Mouse (Mus musculus) heart, embryonic 11.5 days (tissue): Measurements from ENCODE around the gene Mlh1. TPM values are rescaled to one million over a fixed set of nuclear protein-coding genes. Genes with fewer than 3 reads are reported as not detected.

Experiments
- ATAC-seq: fragments of 200-750 bp; cut with Nextera tagmentation; replicated peaks from 2 replicates; pipeline ENCODE4 v1.8.0; 2017; ENCODE audit warnings: moderate library complexity; ENCODE audit not compliant: insufficient number of reproducible peaks, low FRiP score, low TSS enrichment
- H3K27ac ChIP-seq: fragments of 300-500 bp; sonication (generic); 2 replicates; pipeline ENCODE4 v1.5.1; 2014; ENCODE audit warnings: mild to moderate bottlenecking, low read depth, low read length
- H3K27me3 ChIP-seq: fragments of 300-500 bp; sonication (generic); 2 replicates; pipeline ENCODE4 v1.6.1; 2014; ENCODE audit warnings: mild to moderate bottlenecking, low read length, mixed read lengths; ENCODE audit not compliant: control insufficient read depth, insufficient read depth
- H3K36me3 ChIP-seq: fragments of 300-500 bp; sonication (generic); 2 replicates; pipeline ENCODE4 v1.6.1; 2014; ENCODE audit warnings: mild to moderate bottlenecking, low read length, moderate library complexity, mixed read lengths; ENCODE audit not compliant: control insufficient read depth, insufficient read depth
- H3K4me1 ChIP-seq: fragments of 300-500 bp; sonication (generic); 2 replicates; pipeline ENCODE4 v1.6.1; 2014; ENCODE audit warnings: low read length; ENCODE audit not compliant: control insufficient read depth, insufficient read depth
- H3K4me2 ChIP-seq: fragments of 300-500 bp; sonication (generic); 2 replicates; pipeline ENCODE4 v1.6.1; 2014; ENCODE audit warnings: mild to moderate bottlenecking, moderate library complexity
- H3K4me3 ChIP-seq: fragments of 300-500 bp; sonication (generic); 2 replicates; pipeline ENCODE4 v1.5.1; 2014; ENCODE audit warnings: low read depth, low read length
- H3K9ac ChIP-seq: fragments of 300-500 bp; sonication (generic); 2 replicates; pipeline ENCODE4 v1.6.1; 2014; ENCODE audit warnings: mild to moderate bottlenecking, low read depth, low read length, moderate library complexity
- H3K9me3 ChIP-seq: fragments of 300-500 bp; sonication (generic); replicated peaks from 2 replicates; pipeline ENCODE4 v1.6.1; 2016; ENCODE audit warnings: low read length; ENCODE audit not compliant: control insufficient read depth
- WGBS: fragments of 180-500 bp; shearing (Covaris S2); extraction: QIAGEN DNeasy Blood & Tissue Kit; methylation state at CpG from one replicate; pipeline ENCODE4 v1.1.7; 2014; ENCODE audit not compliant: insufficient replicate concordance; 5-methylcytosine and 5-hydroxymethylcytosine counted together
- polyA plus RNA-seq: library from polyadenylated mRNA; unstranded; fragments of >200 nt; fragmentation: Nextera tagmentation; extraction: Ambion mirVana; gene quantifications from 2 replicates; pipeline ENCODE4 v1.2.1, GENCODE M21; 2014

Mlh1 gene
- polyA plus RNA-seq, 1 experiment from 2014 or later: 33.9 TPM

DNA sequence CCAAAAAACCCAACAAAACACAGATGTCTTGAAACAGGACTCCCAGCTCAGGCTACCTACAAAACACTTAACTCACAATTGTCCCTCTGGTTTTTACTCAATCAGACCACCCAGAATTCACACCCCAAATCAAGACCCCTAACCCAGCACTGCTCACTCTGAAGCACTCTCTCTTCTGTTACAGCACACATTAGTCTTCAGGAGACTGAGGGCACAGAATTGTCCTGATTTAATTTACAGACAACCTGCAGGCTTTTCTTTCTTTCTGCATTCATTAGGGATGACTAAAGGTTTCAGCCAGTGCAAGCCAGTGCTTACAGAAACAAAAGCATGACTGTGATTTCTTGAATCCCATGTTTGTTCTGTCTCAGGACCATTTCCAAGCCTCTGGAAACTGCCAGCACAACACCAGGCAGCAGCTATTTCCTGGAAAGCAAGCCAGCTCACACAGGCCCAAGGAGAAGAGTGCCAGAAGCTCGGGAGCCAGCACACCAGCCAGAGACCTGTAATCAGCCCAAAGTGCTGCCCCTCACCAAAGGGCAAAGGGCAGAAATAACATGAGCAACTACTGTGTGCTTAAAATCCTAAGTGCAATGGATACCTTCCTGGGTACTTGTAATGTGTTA, 11.1 kb downstream of the Mlh1 start:
- Histone ChIP-seq H3K4me3 (no peak overlapping the region), H3K27ac (no peak overlapping the region), H3K9ac (no peak overlapping the region), H3K36me3 (peaks cover 18% of the 10 kb centered on the region), H3K4me1 (no peaks in the 10 kb centered on the region), H3K9me3 (no peaks in the 10 kb centered on the region), H3K27me3 (no peaks in the 10 kb centered on the region), H3K4me2 (no peak overlapping the region)
- ATAC-seq: no peak
- 48% methylated on average over 1 of the region's 1 CpGs for WGBS

DNA sequence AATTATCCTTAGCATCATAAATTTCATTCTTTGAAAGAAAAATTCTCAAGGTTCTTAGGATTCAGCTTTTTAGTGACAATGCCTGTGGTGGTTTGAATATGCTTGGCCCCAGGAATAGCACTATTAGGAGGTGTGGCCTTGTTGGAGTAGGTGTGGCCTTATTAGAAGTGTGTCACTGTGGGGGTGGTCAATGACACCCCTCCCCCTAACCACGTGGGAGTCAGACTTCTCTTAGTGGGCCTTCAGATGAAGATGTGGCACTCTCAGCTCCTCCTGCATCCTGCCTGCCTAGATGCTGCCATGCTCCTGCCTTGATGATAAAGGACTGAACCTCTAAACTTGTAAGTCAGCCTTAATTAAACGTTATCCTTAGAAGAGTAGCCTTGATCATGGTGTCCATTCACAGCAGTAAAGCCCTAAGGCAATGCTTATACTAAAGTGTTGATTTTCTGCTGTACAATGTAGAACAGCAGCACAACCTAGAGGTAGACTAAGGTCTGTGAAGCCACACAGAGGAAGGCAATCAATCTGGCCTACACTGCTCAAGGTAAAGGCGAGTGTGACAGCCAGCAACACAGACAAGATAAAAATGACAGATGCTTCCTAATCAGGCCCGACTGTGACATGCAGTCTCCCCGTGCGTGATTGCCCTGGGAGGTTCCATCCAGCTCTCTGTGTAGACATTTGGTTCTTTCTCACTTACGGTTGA, 19.3 kb downstream of the Mlh1 start:
- Histone ChIP-seq H3K9ac (no peak overlapping the region), H3K9me3 (no peaks in the 10 kb centered on the region), H3K27ac (no peak overlapping the region), H3K27me3 (no peaks in the 10 kb centered on the region), H3K4me2 (no peak overlapping the region), H3K4me1 (peaks cover 13% of the 10 kb centered on the region), H3K36me3 (peaks cover 15% of the 10 kb centered on the region), H3K4me3 (no peak overlapping the region)
- ATAC-seq: 0 out of 2 replicates have a peak, but pooled peaks have one; percentile 55
- WGBS: 44% methylated on average over 7 of the region's 7 CpGs

DNA sequence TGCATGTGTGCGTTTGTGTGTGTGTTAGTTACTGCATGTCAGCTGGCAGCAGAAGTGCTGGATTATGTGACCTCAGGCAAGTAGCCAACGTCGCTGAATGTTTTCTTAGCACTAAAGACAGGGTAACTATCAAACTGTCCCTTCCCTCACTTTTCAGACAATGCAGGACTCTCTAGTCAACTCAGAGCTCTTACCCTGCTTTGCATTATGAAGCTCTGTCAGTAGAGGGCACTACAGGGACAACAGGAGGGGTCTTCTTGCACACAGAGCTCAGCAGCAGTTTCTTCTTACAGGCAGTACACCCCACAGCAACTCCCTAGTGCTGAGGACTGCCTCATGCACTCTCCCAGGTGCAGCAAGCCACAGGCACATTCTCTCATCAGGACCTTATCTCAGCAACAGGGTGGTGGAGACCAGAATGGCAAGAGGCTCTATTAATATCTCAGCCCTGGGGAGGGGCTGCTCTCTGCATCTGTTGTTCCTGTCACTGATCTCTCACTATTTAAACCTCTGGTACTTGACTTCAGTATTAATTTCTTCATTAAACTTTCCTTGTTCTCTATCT, 23.8 kb downstream of the Mlh1 start:
- H3K9me3 ChIP-seq: no peaks in the 10 kb centered on the region
- no peaks in the 10 kb centered on the region for H3K27me3 ChIP-seq
- WGBS: 70% methylated on average over 3 of the region's 3 CpGs
- peak; percentile 62 for ATAC-seq
- H3K9ac ChIP-seq: no peak overlapping the region
- H3K4me3 ChIP-seq: no peak overlapping the region
- H3K4me1 ChIP-seq: peaks cover 18% of the 10 kb centered on the region
- H3K4me2 ChIP-seq: no peak overlapping the region; the same call in 1 of the 2 replicates
- peak overlapping the region; percentile 50 for H3K27ac ChIP-seq
- H3K36me3 ChIP-seq: peaks cover 8% of the 10 kb centered on the region; the same call in 1 of the 2 replicates

DNA sequence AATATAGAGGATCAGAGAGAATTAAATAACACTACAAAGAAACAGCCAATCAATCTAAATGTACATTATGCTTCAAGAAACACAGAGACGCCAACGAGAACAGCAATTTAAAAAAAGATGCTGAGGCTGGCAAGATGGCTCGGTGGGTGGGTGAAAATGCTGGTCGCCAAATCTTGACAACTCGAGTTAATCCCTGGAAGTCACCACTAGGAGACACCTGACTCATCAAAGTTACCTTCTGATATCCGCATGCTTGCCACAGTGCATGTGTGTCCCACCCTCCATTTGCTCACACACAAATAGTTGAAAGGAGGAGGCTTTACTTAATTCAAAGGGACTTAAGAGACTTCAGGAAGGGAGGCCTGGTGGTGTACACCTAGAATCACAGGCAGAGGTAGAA, 26.0 kb downstream of the Mlh1 start:
- Histone ChIP-seq H3K36me3 (peaks cover 8% of the 10 kb centered on the region), H3K9ac (no peak overlapping the region), H3K9me3 (no peaks in the 10 kb centered on the region), H3K4me3 (no peak overlapping the region), H3K27me3 (no peaks in the 10 kb centered on the region), H3K27ac (no peak overlapping the region), H3K4me1 (peaks cover 20% of the 10 kb centered on the region), H3K4me2 (no peak overlapping the region)
- no peak for ATAC-seq
- 80% methylated on average over 6 of the region's 6 CpGs for WGBS

DNA sequence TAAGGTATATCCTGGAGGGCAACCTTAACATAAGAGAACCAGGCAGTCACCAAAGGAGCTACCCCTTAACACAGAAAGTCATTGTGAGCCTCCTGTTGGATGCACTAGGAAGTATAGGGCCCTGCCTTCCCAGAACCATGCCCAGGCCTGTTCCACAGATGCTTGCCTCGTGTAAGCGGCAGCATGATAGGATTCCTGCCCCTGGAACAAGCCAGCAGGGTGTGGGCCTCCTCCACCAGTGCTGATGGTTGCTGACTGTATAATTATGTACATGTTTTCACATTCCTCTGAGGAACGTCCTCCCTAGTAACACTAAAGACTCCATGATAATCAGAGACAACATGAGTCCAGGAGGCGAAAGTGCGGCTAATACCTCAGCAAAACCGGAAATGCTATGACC, 28.2 kb downstream of the Mlh1 start:
- no peak overlapping the region for H3K4me2 ChIP-seq
- no peak for ATAC-seq

DNA sequence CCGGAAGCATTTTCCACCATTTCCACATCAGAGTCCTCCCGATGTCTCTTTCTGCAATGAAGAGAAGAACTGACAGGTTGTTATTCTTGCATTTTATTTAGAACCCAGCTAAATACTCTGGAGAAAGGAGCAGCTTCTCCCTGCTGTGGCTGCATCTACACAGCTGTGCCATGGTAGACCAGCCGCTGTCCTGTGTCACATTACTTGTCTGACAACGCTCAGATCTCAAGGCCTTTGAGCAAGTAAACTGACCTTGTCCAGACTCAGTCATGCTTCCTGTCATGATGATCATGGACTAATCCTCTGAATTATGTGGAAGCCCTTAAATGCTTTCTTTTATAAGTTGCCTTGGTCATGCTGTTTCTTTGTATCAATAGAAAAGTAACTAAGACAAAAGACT, 31.8 kb downstream of the Mlh1 start:
- no peak for ATAC-seq
- peaks cover 6% of the 10 kb centered on the region for H3K4me1 ChIP-seq
- WGBS: 78% methylated on average over 4 of the region's 4 CpGs
- H3K27ac ChIP-seq: no peak overlapping the region
- no peaks in the 10 kb centered on the region for H3K9me3 ChIP-seq
- no peak overlapping the region for H3K4me3 ChIP-seq
- H3K27me3 ChIP-seq: no peaks in the 10 kb centered on the region
- H3K36me3 ChIP-seq: peaks cover 11% of the 10 kb centered on the region
- no peak overlapping the region for H3K9ac ChIP-seq
- no peak overlapping the region for H3K4me2 ChIP-seq

More for the DNA sequence above, 28.2 kb downstream of the Mlh1 start:
- H3K4me3 ChIP-seq: no peak overlapping the region
- no peaks in the 10 kb centered on the region for H3K9me3 ChIP-seq
- no peak overlapping the region for H3K27ac ChIP-seq
- 73% methylated on average over 6 of the region's 6 CpGs for WGBS
- H3K4me1 ChIP-seq: peaks cover 15% of the 10 kb centered on the region
- H3K36me3 ChIP-seq: peaks cover 8% of the 10 kb centered on the region
- no peaks in the 10 kb centered on the region for H3K27me3 ChIP-seq
- no peak overlapping the region for H3K9ac ChIP-seq

DNA sequence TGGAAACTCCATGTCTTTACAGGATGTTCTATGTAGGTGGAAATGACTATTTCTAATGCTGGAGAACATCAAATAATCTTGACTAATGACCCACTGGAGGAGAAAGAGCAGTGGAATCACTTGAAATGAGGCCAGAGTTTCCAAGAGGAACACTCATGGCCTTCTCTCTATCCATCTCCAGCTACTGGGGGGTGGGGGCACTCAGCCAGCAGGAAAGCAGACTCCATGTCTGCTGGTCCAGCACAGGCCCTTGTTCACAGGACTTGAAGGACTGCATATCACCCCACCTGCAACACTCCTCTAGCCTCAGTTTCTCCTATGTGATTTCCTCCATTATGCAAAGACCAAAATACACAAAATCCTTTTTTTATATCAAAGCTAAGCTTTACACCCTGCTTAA, 33.9 kb downstream of the Mlh1 start:
- no peak for ATAC-seq
- peaks cover 11% of the 10 kb centered on the region for H3K36me3 ChIP-seq
- H3K27me3 ChIP-seq: no peaks in the 10 kb centered on the region
- H3K4me2 ChIP-seq: no peak overlapping the region
- H3K9ac ChIP-seq: no peak overlapping the region
- H3K4me1 ChIP-seq: peaks cover 2% of the 10 kb centered on the region
- no peaks in the 10 kb centered on the region for H3K9me3 ChIP-seq
- H3K4me3 ChIP-seq: no peak overlapping the region
- no peak overlapping the region for H3K27ac ChIP-seq

DNA sequence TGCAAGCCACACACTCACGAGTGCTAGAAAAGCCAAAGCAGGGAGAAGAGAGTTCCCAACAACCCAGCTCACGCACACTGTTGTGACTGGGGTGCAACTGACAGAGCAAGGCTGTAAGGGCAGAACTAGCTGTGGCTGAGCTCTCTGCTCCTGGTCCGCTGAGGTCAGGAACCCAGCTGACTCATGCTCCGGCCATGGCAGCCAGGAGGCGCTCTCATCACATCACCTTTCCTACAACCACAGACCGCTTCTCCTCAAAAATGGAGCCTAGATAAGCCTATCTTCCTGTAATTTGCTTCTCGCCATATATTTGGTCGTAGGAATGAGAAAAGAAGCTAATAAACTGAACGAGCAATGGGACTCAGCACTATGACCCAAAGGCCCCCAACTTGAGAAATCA, 36.9 kb downstream of the Mlh1 start:
- ATAC-seq: no peak
- no peak overlapping the region for H3K9ac ChIP-seq
- WGBS: 81% methylated on average over 9 of the region's 9 CpGs
- no peak overlapping the region for H3K4me2 ChIP-seq
- no peaks in the 10 kb centered on the region; the same call in 1 of the 2 replicates for H3K4me1 ChIP-seq
- H3K27me3 ChIP-seq: no peaks in the 10 kb centered on the region
- no peak overlapping the region for H3K27ac ChIP-seq
- H3K36me3 ChIP-seq: peaks cover 14% of the 10 kb centered on the region
- H3K4me3 ChIP-seq: no peak overlapping the region
- no peaks in the 10 kb centered on the region for H3K9me3 ChIP-seq
